Mouse (Mus musculus) C2C12 (cell line): ENCODE results near the gene Pdxk.

Experiments used
- CTCF ChIP-seq: IDR thresholded peaks from one replicate; pipeline ENCODE4 v1.5.1; 2011; ENCODE audit not compliant: control insufficient read depth, insufficient read depth, insufficient read length
- MAX ChIP-seq: IDR thresholded peaks from one replicate; pipeline ENCODE4 v1.6.1; 2011; ENCODE audit warnings: mild to moderate bottlenecking, control low read depth
- USF1 ChIP-seq: IDR thresholded peaks from one replicate; pipeline ENCODE4 v1.6.1; 2011; ENCODE audit warnings: low read depth, mild to moderate bottlenecking, control low read depth, moderate library complexity

- TF ChIP-seq MAX: no peak
- no peak for TF ChIP-seq CTCF
- no peak for TF ChIP-seq USF1
Observed at GRCm38 (mm10) chr10:78480954-78481927, 16.5 kb upstream of the Pdxk start.
